Mouse (Mus musculus) lung, embryonic 15.5 days (tissue): ENCODE measurements around the gene Cacna2d2. TPM values are rescaled to one million over a fixed set of nuclear protein-coding genes. Genes with fewer than 3 reads are reported as not detected.

Experiments
- ATAC-seq: fragments of 200-750 bp; cut with Nextera tagmentation; 2 replicates; pipeline ENCODE4 v1.8.0; 2017; ENCODE audit warnings: moderate number of reproducible peaks, borderline replicate concordance; ENCODE audit not compliant: low FRiP score, low TSS enrichment; ENCODE audit errors: extremely low read depth
- H3K27ac ChIP-seq: fragments of 300-500 bp; sonication (generic); 2 replicates; pipeline ENCODE4 v1.5.1; 2015; ENCODE audit warnings: moderate library complexity, mild to moderate bottlenecking, inconsistent platforms
- H3K27me3 ChIP-seq: fragments of 300-500 bp; sonication (generic); 2 replicates; pipeline ENCODE4 v1.6.1; 2015; ENCODE audit warnings: inconsistent platforms
- H3K36me3 ChIP-seq: fragments of 300-500 bp; sonication (generic); 2 replicates; pipeline ENCODE4 v1.6.1; 2015; ENCODE audit warnings: inconsistent platforms
- H3K4me1 ChIP-seq: fragments of 300-500 bp; sonication (generic); 2 replicates; pipeline ENCODE4 v1.6.1; 2015; ENCODE audit warnings: inconsistent platforms
- H3K4me2 ChIP-seq: fragments of 300-500 bp; sonication (generic); 2 replicates; pipeline ENCODE4 v1.6.1; 2015; ENCODE audit warnings: inconsistent platforms, mild to moderate bottlenecking, moderate library complexity
- H3K4me3 ChIP-seq: fragments of 300-500 bp; sonication (generic); 2 replicates; pipeline ENCODE4 v1.5.1; 2015; ENCODE audit warnings: mild to moderate bottlenecking, inconsistent platforms
- H3K9ac ChIP-seq: fragments of 300-500 bp; sonication (generic); 2 replicates; pipeline ENCODE4 v1.6.1; 2015; ENCODE audit warnings: inconsistent platforms
- H3K9me3 ChIP-seq: fragments of 300-500 bp; sonication (generic); 2 replicates; pipeline ENCODE4 v1.6.1; 2016; ENCODE audit warnings: inconsistent platforms
- WGBS: fragments of 180-500 bp; shearing (Covaris S2); methylation state at CpG from one replicate; pipeline ENCODE4 v1.1.7; 2015; 5-methylcytosine and 5-hydroxymethylcytosine counted together
- polyA plus RNA-seq: library from polyadenylated mRNA; unstranded; fragments of >200 nt; fragmentation: Nextera tagmentation; extraction: Ambion mirVana; gene quantifications from 2 replicates; pipeline ENCODE4 v1.2.1, GENCODE M21; 2015

Cacna2d2 gene
- polyA plus RNA-seq, 1 experiment from 2014 or later, result 0.42 TPM

- no peaks in the 10 kb centered on the region for H3K9me3 ChIP-seq
- no peak overlapping the region for H3K27ac ChIP-seq
- no peak overlapping the region for H3K4me2 ChIP-seq
- no peak for ATAC-seq
- WGBS, result 78% methylated on average over 4 of the region's 4 CpGs
- H3K4me1 ChIP-seq, result no peaks in the 10 kb centered on the region
- H3K27me3 ChIP-seq, result peaks cover 4% of the 10 kb centered on the region; the same call in 1 of the 2 replicates
- no peaks in the 10 kb centered on the region for H3K36me3 ChIP-seq
- H3K4me3 ChIP-seq, result no peak overlapping the region
- H3K9ac ChIP-seq, result no peak overlapping the region
Measured at GRCm38 (mm10) chr9:107409449-107409848, 10.0 kb downstream of the Cacna2d2 start.

DNA sequence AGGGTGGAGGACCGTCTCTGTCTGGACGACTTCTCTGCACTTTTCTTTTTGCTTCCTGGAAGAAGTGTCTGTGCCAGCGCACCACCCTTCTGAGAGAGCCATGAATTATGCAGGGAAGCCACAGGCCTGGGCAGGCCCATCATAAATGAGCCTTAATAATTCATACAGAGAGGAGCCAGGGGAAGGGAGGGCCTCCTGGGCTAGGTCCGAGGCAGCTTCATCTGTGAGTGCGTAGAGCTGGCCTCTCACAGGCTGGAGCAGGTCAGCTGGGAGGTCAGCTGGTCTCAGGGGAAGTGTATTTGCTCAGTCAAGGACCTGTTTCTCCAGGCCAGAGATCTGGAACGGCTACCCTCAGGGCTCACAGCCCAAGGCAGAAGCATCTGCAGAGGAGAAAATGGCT, 17.7 kb downstream of the Cacna2d2 start:
- Histone ChIP-seq H3K9me3 (no peaks in the 10 kb centered on the region), H3K4me3 (no peak overlapping the region), H3K36me3 (no peaks in the 10 kb centered on the region), H3K4me1 (no peaks in the 10 kb centered on the region), H3K27me3 (peaks cover 17% of the 10 kb centered on the region; the same call in 1 of the 2 replicates), H3K27ac (no peak overlapping the region), H3K9ac (no peak overlapping the region), H3K4me2 (no peak overlapping the region)
- no peak for ATAC-seq
- 44% methylated on average over 6 of the region's 6 CpGs for WGBS

DNA sequence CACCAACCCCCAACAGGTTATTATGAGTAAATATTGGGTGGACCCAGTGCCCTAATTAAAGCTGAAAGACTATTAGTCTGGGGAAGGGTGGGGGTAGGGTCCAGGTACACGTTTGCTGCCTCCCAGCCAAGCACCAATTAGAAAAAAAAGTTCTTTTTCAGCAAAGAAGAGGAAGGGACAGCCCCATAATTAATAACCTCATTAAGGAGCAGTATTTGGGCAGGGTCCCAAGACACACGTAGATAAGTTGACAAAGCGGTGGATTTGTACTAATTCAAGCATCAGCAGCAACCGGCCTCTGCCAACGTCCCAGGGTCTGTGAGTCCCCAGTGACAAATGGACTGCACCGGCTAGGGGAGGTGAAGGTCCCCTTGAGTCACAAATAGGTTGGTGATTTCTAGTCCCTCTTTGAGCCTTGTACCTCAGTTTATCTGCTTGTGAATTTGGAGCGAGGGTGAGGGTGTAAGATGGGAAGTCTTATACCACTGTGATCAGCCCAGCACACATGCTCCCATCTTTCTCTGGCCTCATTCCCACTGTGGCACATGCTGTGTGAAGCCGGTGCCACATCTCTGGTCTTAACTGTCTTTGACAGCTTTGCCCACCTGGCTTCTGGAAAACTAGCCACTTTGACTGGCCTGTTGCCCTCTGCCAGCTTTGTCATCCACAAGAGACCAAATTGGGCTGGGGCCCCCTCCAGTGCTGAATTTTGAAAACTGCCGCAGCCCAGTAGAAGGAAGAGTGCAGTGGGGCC, 20.3 kb downstream of the Cacna2d2 start:
- ATAC-seq, result no peak
- Histone ChIP-seq H3K4me1 (peaks cover 7% of the 10 kb centered on the region; the same call in 1 of the 2 replicates), H3K27me3 (peaks cover 14% of the 10 kb centered on the region; the same call in 1 of the 2 replicates), H3K27ac (no peak overlapping the region), H3K4me2 (no peak overlapping the region), H3K9ac (no peak overlapping the region), H3K9me3 (no peaks in the 10 kb centered on the region), H3K36me3 (no peaks in the 10 kb centered on the region), H3K4me3 (no peak overlapping the region)
- WGBS, result 60% methylated on average over 9 of the region's 9 CpGs

- Histone ChIP-seq H3K4me1 (peaks cover 7% of the 10 kb centered on the region; the same call in 1 of the 2 replicates), H3K27ac (no peak overlapping the region), H3K9me3 (no peaks in the 10 kb centered on the region), H3K4me2 (no peak overlapping the region), H3K36me3 (no peaks in the 10 kb centered on the region), H3K9ac (no peak overlapping the region), H3K27me3 (peaks cover 20% of the 10 kb centered on the region), H3K4me3 (no peak overlapping the region)
- ATAC-seq, result no peak
- 72% methylated on average over 5 of the region's 5 CpGs for WGBS
Measured at GRCm38 (mm10) chr9:107420898-107421297, 21.5 kb downstream of the Cacna2d2 start.

DNA sequence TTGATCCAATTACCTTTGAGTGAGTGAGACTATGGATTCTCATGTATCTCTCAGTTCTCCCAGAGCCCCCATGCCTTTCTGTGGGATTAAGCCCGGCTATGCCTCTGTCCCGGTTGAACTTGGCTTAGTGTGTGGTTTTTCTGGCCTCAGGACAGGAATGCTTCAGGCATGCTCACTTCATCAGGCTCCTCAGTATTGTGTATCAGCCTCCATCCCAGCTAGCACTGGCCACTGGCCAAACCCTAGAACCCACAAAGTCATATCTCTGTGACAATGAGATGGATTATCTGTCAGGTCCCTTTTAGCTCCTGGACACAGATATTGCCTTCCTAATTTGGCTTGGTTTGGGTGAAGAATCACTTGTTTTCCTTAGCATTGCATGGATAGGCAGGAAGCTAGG, 23.5 kb downstream of the Cacna2d2 start:
- Histone ChIP-seq H3K36me3 (no peaks in the 10 kb centered on the region), H3K4me3 (no peak overlapping the region), H3K4me2 (no peak overlapping the region), H3K27me3 (peaks cover 40% of the 10 kb centered on the region), H3K9ac (no peak overlapping the region), H3K27ac (no peak overlapping the region), H3K9me3 (no peaks in the 10 kb centered on the region), H3K4me1 (peaks cover 7% of the 10 kb centered on the region; the same call in 1 of the 2 replicates)
- 18% methylated on average over 2 of the region's 2 CpGs for WGBS
- no peak for ATAC-seq

- H3K9ac ChIP-seq, result no peak overlapping the region
- H3K4me2 ChIP-seq, result no peak overlapping the region
- 68% methylated on average over 12 of the region's 12 CpGs for WGBS
- H3K27me3 ChIP-seq, result peaks cover 44% of the 10 kb centered on the region
- H3K4me1 ChIP-seq, result peaks cover 7% of the 10 kb centered on the region; the same call in 1 of the 2 replicates
- no peak overlapping the region for H3K4me3 ChIP-seq
- no peak for ATAC-seq
- no peaks in the 10 kb centered on the region for H3K9me3 ChIP-seq
- H3K36me3 ChIP-seq, result no peaks in the 10 kb centered on the region
- H3K27ac ChIP-seq, result no peak overlapping the region
Measured at GRCm38 (mm10) chr9:107424485-107425175, 25.2 kb downstream of the Cacna2d2 start.

DNA sequence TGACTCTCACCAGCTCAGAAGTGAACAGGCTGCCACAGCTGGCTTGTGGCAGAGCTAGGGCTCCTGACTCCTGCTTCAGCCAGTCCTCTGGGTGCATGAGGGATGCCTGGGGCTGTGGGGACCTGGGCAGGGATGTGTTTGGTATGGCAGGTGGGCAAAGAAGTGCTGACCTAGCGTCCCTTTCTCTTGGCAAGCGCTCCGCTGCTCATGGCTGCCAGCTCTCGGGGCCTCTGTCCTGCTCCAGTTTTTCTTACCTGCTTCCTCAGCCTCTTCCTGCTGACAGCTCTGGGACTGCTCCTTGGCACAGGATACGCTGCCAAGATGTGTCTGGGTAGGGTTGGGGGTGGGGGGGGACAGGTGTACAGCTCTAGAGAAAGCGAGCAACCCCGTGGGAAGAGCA, 28.5 kb downstream of the Cacna2d2 start:
- peaks cover 11% of the 10 kb centered on the region for H3K4me1 ChIP-seq
- H3K27me3 ChIP-seq, result peaks cover 31% of the 10 kb centered on the region
- no peaks in the 10 kb centered on the region for H3K36me3 ChIP-seq
- no peak overlapping the region for H3K9ac ChIP-seq
- 72% methylated on average over 7 of the region's 7 CpGs for WGBS
- no peak overlapping the region for H3K4me3 ChIP-seq
- no peaks in the 10 kb centered on the region for H3K9me3 ChIP-seq
- ATAC-seq, result no peak
- H3K4me2 ChIP-seq, result no peak overlapping the region
- no peak overlapping the region for H3K27ac ChIP-seq

DNA sequence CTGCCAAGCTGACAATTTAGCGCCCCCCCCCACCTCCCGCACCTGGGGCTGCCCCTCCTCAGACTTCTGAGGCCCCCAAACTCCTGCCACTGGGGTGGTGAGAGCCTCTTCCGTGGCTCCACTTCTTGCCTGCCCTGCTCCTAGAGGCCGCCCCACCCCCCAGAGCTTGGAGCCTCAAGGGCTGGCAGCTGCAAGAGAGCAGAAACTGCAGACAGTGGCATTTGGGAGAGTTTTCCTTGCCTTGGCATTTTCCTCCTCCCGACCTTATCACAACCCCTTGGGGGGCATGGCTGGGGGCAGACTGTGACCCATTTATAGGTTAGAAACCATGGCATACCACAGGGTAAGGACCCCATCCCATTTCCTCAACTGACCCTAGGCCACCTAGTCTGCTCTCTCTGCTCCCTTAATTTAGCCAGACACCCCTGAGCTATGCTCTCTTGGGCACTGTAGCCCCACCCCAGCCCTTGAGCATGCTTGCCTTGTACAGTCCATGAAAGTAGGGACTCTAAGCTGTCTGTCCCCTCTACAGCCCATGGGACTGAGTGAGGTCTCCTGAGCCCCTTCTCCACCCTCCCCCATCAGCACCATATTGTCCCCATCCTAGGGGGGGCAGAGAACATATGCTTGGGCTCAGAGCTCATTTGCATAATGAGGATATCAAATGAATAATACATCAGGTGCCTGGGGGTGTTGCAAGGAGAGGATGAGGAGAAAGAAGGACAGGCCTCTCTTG, 29.2 kb downstream of the Cacna2d2 start:
- Histone ChIP-seq H3K4me2 (no peak overlapping the region), H3K9me3 (no peaks in the 10 kb centered on the region), H3K27me3 (peaks cover 31% of the 10 kb centered on the region), H3K36me3 (no peaks in the 10 kb centered on the region), H3K9ac (no peak overlapping the region), H3K4me1 (peaks cover 9% of the 10 kb centered on the region), H3K4me3 (no peak overlapping the region), H3K27ac (no peak overlapping the region)
- no peak for ATAC-seq
- 31% methylated on average over 5 of the region's 5 CpGs for WGBS

DNA sequence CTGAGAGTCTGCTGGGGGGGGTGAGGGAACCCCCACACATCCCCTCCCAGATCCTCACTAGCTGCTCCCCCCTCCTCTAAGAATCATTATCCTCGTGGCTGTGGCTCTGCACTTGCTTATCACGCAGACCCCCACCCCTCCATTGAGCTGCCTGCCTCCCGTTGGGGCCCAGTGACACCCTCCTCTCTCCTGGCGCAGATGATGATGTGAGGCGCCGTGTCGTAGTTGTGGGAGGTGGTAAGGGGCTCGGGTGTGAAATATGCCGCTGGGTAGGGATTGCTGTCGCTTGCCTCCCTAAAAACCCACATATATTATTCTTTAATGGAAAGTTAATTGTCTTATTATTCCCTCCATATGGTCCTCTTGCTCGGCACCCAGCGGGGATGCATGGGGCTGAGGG, 31.0 kb downstream of the Cacna2d2 start:
- Histone ChIP-seq H3K36me3 (no peaks in the 10 kb centered on the region), H3K4me1 (peaks cover 20% of the 10 kb centered on the region), H3K4me3 (no peak overlapping the region), H3K4me2 (no peak overlapping the region), H3K9me3 (no peaks in the 10 kb centered on the region), H3K27ac (no peak overlapping the region), H3K9ac (no peak overlapping the region), H3K27me3 (peaks cover 27% of the 10 kb centered on the region)
- no peak for ATAC-seq
- 58% methylated on average over 12 of the region's 12 CpGs for WGBS

- no peak overlapping the region for H3K4me3 ChIP-seq
- peak; percentile 33; the same call in 1 of the 2 replicates for ATAC-seq
Measured at GRCm38 (mm10) chr9:107432546-107432945, 33.1 kb downstream of the Cacna2d2 start.

GRCm38 (mm10) chr9:107434851-107435250, 35.4 kb downstream of the Cacna2d2 start:
- WGBS, result 10% methylated on average over 6 of the region's 6 CpGs
- Histone ChIP-seq H3K36me3 (no peaks in the 10 kb centered on the region), H3K4me3 (no peak overlapping the region), H3K4me1 (peaks cover 22% of the 10 kb centered on the region), H3K9ac (no peak overlapping the region), H3K27ac (no peak overlapping the region), H3K27me3 (no peaks in the 10 kb centered on the region; the same call in 1 of the 2 replicates), H3K4me2 (no peak overlapping the region), H3K9me3 (no peaks in the 10 kb centered on the region)
- peak; percentile 31; the same call in 1 of the 2 replicates for ATAC-seq

More at GRCm38 (mm10) chr9:107432546-107432945, 33.1 kb downstream of the Cacna2d2 start:
- H3K27ac ChIP-seq, result no peak overlapping the region
- peaks cover 22% of the 10 kb centered on the region for H3K4me1 ChIP-seq
- no peak overlapping the region for H3K4me2 ChIP-seq
- H3K36me3 ChIP-seq, result no peaks in the 10 kb centered on the region
- no peaks in the 10 kb centered on the region for H3K9me3 ChIP-seq
- no peak overlapping the region for H3K9ac ChIP-seq
- 19% methylated on average over 3 of the region's 3 CpGs for WGBS
- peaks cover 8% of the 10 kb centered on the region; the same call in 1 of the 2 replicates for H3K27me3 ChIP-seq
